Mouse (Mus musculus) embryonic facial prominence, embryonic 11.5 days (tissue): ENCODE data around the gene Taf6. TPM values are rescaled to one million over a fixed set of nuclear protein-coding genes. Genes with fewer than 3 reads are reported as not detected.

Experiments
- ATAC-seq: fragments of 200-750 bp; cut with Nextera tagmentation; replicated peaks from 2 replicates; pipeline ENCODE4 v1.8.0; 2017; ENCODE audit warnings: low read depth; ENCODE audit not compliant: insufficient number of reproducible peaks, low FRiP score, low TSS enrichment
- DNase-seq: peaks from one replicate; pipeline ENCODE4 v3.0.0-alpha.2; 2015; ENCODE audit warnings: low spot score
- H3K27ac ChIP-seq: fragments of 300-500 bp; sonication (generic); replicated peaks from 2 replicates; pipeline ENCODE4 v1.5.1; 2014; ENCODE audit warnings: mild to moderate bottlenecking, low read depth, low read length, control low read depth
- H3K27me3 ChIP-seq: fragments of 300-500 bp; sonication (generic); 2 replicates; pipeline ENCODE4 v1.6.1; 2014; ENCODE audit warnings: mild to moderate bottlenecking, low read length, moderate library complexity, mixed read lengths; ENCODE audit not compliant: control insufficient read depth, insufficient read depth
- H3K36me3 ChIP-seq: fragments of 300-500 bp; sonication (generic); replicated peaks from 2 replicates; pipeline ENCODE4 v1.6.1; 2014; ENCODE audit warnings: low read depth, mild to moderate bottlenecking, low read length, moderate library complexity, mixed read lengths; ENCODE audit not compliant: control insufficient read depth, insufficient read depth
- H3K4me1 ChIP-seq: fragments of 300-500 bp; sonication (generic); 2 replicates; pipeline ENCODE4 v1.6.1; 2014; ENCODE audit warnings: low read length, mixed read lengths; ENCODE audit not compliant: control insufficient read depth, insufficient read depth
- H3K4me2 ChIP-seq: fragments of 300-500 bp; sonication (generic); 2 replicates; pipeline ENCODE4 v1.6.1; 2014; ENCODE audit warnings: low read depth, mild to moderate bottlenecking, control low read depth, low read length, moderate library complexity
- H3K4me3 ChIP-seq: fragments of 300-500 bp; sonication (generic); 2 replicates; pipeline ENCODE4 v1.5.1; 2014; ENCODE audit warnings: low read depth, low read length, control low read depth
- H3K9ac ChIP-seq: fragments of 300-500 bp; sonication (generic); replicated peaks from 2 replicates; pipeline ENCODE4 v1.6.1; 2014; ENCODE audit warnings: mild to moderate bottlenecking, control low read depth, low read length
- H3K9me3 ChIP-seq: fragments of 300-500 bp; sonication (generic); replicated peaks from 2 replicates; pipeline ENCODE4 v1.6.1; 2016; ENCODE audit warnings: mild to moderate bottlenecking, low read length, inconsistent platforms, mixed read lengths; ENCODE audit not compliant: control insufficient read depth
- WGBS: fragments of 180-500 bp; shearing (Covaris S2); extraction: QIAGEN DNeasy Blood & Tissue Kit; methylation state at CpG from one replicate; pipeline ENCODE4 v1.1.7; 2014; 5-methylcytosine and 5-hydroxymethylcytosine counted together
- polyA plus RNA-seq: library from polyadenylated mRNA; unstranded; fragments of >200 nt; fragmentation: Nextera tagmentation; extraction: Ambion mirVana; gene quantifications from 2 replicates; pipeline ENCODE4 v1.2.1, GENCODE M21; 2014

Gene Taf6
- polyA plus RNA-seq, 1 experiment from 2014 or later: 125 TPM

- H3K27ac ChIP-seq: no peak overlapping the region
- no peak overlapping the region for H3K9ac ChIP-seq
These were observed 21.7 kb downstream of the Taf6 start for GRCm38 (mm10) chr5:138165594-138165993.

DNA sequence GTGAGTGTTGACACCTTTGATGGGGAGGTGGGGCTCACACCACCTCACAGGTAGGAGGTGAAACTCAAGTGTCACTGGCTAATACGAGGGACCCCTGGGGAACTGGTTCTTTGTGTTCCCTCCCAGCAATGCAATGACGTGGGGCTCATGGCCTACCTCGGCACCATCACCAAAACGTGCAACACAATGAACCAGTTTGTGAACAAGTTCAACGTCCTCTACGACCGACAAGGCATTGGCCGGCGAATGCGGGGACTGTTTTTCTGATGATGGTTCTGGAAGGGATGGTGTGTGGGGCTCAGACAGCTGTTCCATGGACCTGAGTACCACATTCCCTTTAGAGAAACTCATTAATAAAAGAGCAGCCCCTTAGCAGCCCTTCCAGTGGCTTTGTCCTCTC lies 23.6 kb downstream of the Taf6 start:
- DNase-seq (no peak), ATAC-seq (no peak)
- Histone ChIP-seq H3K4me1 (no peaks in the 10 kb centered on the region), H3K27me3 (no peaks in the 10 kb centered on the region), H3K36me3 (peaks cover 27% of the 10 kb centered on the region), H3K4me3 (no peak overlapping the region), H3K9me3 (no peaks in the 10 kb centered on the region), H3K27ac (no peak overlapping the region), H3K9ac (no peak overlapping the region), H3K4me2 (no peak overlapping the region)
- 69% methylated on average over 10 of the region's 10 CpGs for WGBS

More at GRCm38 (mm10) chr5:138165594-138165993, 21.7 kb downstream of the Taf6 start:
- Histone ChIP-seq H3K4me3 (no peak overlapping the region), H3K4me2 (no peak overlapping the region), H3K27me3 (no peaks in the 10 kb centered on the region), H3K4me1 (no peaks in the 10 kb centered on the region), H3K36me3 (peaks cover 27% of the 10 kb centered on the region), H3K9me3 (no peaks in the 10 kb centered on the region)
- DNase-seq: no peak
- no peak for ATAC-seq
- WGBS: 67% methylated on average over 8 of the region's 8 CpGs

- H3K27ac ChIP-seq: no peak overlapping the region
- H3K4me2 ChIP-seq: no peak overlapping the region
- H3K4me1 ChIP-seq: no peaks in the 10 kb centered on the region
- no peak overlapping the region for H3K4me3 ChIP-seq
- no peaks in the 10 kb centered on the region for H3K9me3 ChIP-seq
- WGBS: 75% methylated on average over 6 of the region's 6 CpGs
- peaks cover 23% of the 10 kb centered on the region for H3K36me3 ChIP-seq
- H3K27me3 ChIP-seq: no peaks in the 10 kb centered on the region
- no peak overlapping the region for H3K9ac ChIP-seq
- ATAC-seq (no peak), DNase-seq (no peak)
These were observed 24.2 kb downstream of the Taf6 start for GRCm38 (mm10) chr5:138163046-138163445.

GRCm38 (mm10) chr5:138160842-138161665 lies 26.2 kb downstream of the Taf6 start, which contains the start of gene Cops6:
Cops6 (plus strand) TSS chr5:138161071.
- WGBS: 1% methylated on average over 42 of the region's 42 CpGs
- H3K27me3 ChIP-seq: no peaks in the 10 kb centered on the region
- peaks cover 12% of the 10 kb centered on the region for H3K36me3 ChIP-seq
- H3K4me2 ChIP-seq: peak within 1 kb of the TSS; percentile 47
- H3K27ac ChIP-seq: peak within 1 kb of the TSS; percentile 22; the same call in 1 of the 2 replicates
- peak within 1 kb of the TSS; percentile 84 for H3K9ac ChIP-seq
- DNase-seq (peak; percentile 96), ATAC-seq (peak; percentile 96)
- no peaks in the 10 kb centered on the region for H3K9me3 ChIP-seq
- peak within 1 kb of the TSS; percentile 71 for H3K4me3 ChIP-seq
- no peaks in the 10 kb centered on the region for H3K4me1 ChIP-seq

- DNase-seq (no peak), ATAC-seq (no peak)
- 67% methylated on average over 7 of the region's 7 CpGs for WGBS
- Histone ChIP-seq H3K4me1 (no peaks in the 10 kb centered on the region), H3K4me3 (peak overlapping the region; percentile 71), H3K9me3 (no peaks in the 10 kb centered on the region), H3K9ac (peak overlapping the region; percentile 84), H3K27ac (no peak overlapping the region), H3K36me3 (peaks cover 8% of the 10 kb centered on the region), H3K27me3 (no peaks in the 10 kb centered on the region), H3K4me2 (peak overlapping the region; percentile 47)
These were observed 27.0 kb downstream of the Taf6 start for GRCm38 (mm10) chr5:138160224-138160762.

DNA sequence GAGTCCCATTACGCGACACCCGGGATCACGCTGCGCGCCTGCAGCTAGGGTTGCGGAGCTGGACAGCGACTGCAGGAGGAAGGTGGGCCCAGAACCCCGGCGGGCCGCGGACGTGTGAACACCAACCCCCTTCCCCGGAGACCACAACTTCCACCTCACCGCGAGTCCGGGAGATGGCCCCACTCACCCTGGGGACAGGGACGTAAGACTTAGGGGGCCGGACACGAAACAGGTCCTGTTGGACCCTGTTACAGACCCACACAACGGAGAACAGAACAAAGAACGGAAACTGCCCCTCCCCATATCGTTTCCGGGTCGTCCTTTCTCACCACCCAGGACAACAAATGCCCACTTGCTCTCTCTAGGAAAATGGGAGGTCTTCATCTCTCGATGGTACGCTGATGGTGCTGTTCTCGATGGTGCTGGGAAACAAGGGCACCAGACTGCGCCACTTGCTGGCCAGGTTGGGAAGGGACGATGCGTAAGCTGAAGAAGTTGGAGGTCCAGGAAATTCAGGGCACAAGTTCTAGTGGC lies 31.7 kb downstream of the Taf6 start, which contains the start of gene Zfp113:
Zfp113 (minus strand) TSS at position 302 of the 534 bp plus-strand sequence.
- Histone ChIP-seq H3K4me2 (peak within 1 kb of the TSS; percentile 45), H3K4me1 (no peaks in the 10 kb centered on the region), H3K4me3 (peak within 1 kb of the TSS; percentile 79), H3K36me3 (peaks cover 8% of the 10 kb centered on the region), H3K9me3 (no peaks in the 10 kb centered on the region), H3K27ac (peak within 1 kb of the TSS; percentile 89), H3K9ac (peak within 1 kb of the TSS; percentile 93), H3K27me3 (no peaks in the 10 kb centered on the region)
- WGBS: 0% methylated on average over 31 of the region's 31 CpGs
- DNase-seq: peak; percentile 97
- ATAC-seq: peak; percentile 94

GRCm38 (mm10) chr5:138154390-138154789 lies 32.9 kb downstream of the Taf6 start:
- no peak overlapping the region; the same call in 1 of the 2 replicates for H3K9ac ChIP-seq
- no peak overlapping the region for H3K27ac ChIP-seq
- DNase-seq: no peak
- no peaks in the 10 kb centered on the region for H3K9me3 ChIP-seq
- no peak for ATAC-seq
- WGBS: 84% methylated on average over 3 of the region's 3 CpGs
- peaks cover 9% of the 10 kb centered on the region for H3K36me3 ChIP-seq
- H3K4me2 ChIP-seq: peak overlapping the region; percentile 45
- H3K4me3 ChIP-seq: peak overlapping the region; percentile 79
- no peaks in the 10 kb centered on the region for H3K4me1 ChIP-seq
- no peaks in the 10 kb centered on the region for H3K27me3 ChIP-seq

DNA sequence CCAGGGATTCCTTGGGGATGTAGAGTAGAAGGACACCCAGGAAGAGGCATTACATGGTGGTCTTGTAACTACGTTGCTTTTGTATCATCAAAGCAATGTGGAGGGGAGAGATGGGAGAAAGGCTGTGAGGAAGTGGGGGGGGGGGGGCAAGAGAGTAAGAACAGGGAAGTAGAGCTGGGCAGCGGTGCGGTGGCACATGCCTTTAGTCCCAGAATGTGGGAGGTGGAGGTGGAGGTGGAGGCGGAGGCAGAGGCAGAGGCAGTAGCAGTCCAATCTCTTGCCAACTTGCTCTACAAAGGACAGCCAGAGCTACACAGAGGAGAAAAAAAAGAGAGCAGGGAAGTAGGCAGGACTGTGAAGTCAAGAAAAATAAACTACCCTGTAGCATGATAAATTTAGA lies 48.7 kb downstream of the Taf6 start:
- no peak overlapping the region for H3K9ac ChIP-seq
- H3K4me2 ChIP-seq: no peak overlapping the region
- no peaks in the 10 kb centered on the region for H3K27me3 ChIP-seq
- H3K4me1 ChIP-seq: no peaks in the 10 kb centered on the region
- H3K36me3 ChIP-seq: peaks cover 9% of the 10 kb centered on the region
- DNase-seq (no peak), ATAC-seq (no peak)
- no peak overlapping the region for H3K27ac ChIP-seq
- no peak overlapping the region for H3K4me3 ChIP-seq
- WGBS: 79% methylated on average over 4 of the region's 4 CpGs
- H3K9me3 ChIP-seq: no peaks in the 10 kb centered on the region
